Mouse (Mus musculus) urinary bladder, postnatal 14 days (tissue): Measurements from ENCODE around the gene Fitm2.

Experiments used
- DNase-seq: peaks from one replicate; pipeline ENCODE4 v3.0.0; 2021; ENCODE audit warnings: low spot score

Gene Fitm2

GRCm38 (mm10) chr2:163422895-163423660 is 49.4 kb downstream of the Fitm2 start:
- DNase-seq = no peak

GRCm38 (mm10) chr2:163420366-163420886 is 52.0 kb downstream of the Fitm2 start:
- DNase-seq = no peak

- DNase-seq = peak; percentile 99
Observed at GRCm38 (mm10) chr2:163419346-163420045, 52.9 kb downstream of the Fitm2 start.

GRCm38 (mm10) chr2:163418841-163419345 is 53.5 kb downstream of the Fitm2 start:
- DNase-seq = no peak

- DNase-seq = no peak
Observed at GRCm38 (mm10) chr2:163417830-163418229, 54.6 kb downstream of the Fitm2 start.

- no peak for DNase-seq
Observed at GRCm38 (mm10) chr2:163417026-163417425, 55.4 kb downstream of the Fitm2 start.
